Mouse (Mus musculus): Measurements from ENCODE around the gene Xpo5. TPM values are rescaled to one million over a fixed set of nuclear protein-coding genes. Genes with fewer than 3 reads are reported as not detected.

The Xpo5 gene
- total and polyA plus RNA-seq, 2 experiments from 2014 or later: 23.2 to 61.5 TPM

GRCm38 (mm10) chr17:46272675-46273074 lies 70.1 kb downstream of the Xpo5 start:
- Histone ChIP-seq H3K9me3 (ENCODE audit: low read length) (no peaks in the 10 kb centered on the region), H3K36me3 (ENCODE audit: insufficient read depth) (peaks cover 7% of the 10 kb centered on the region; the same call in 1 of the 2 replicates), H3K27ac (ENCODE audit: low read depth, low read length) (no peak overlapping the region), H3K9ac (no peak overlapping the region), H3K4me3 (ENCODE audit: low read depth, low read length) (no peak overlapping the region), H3K4me1 (ENCODE audit: insufficient read depth) (no peaks in the 10 kb centered on the region), H3K27me3 (ENCODE audit: insufficient read depth, low read length) (no peaks in the 10 kb centered on the region), H3K4me2 (ENCODE audit: low read depth) (no peak overlapping the region)
- DNase-seq (no peak), ATAC-seq (no peak)
- TF ChIP-seq CTCF (IDR thresholded peaks at IDR 0.05; ENCODE audit: low read depth): no peak
- WGBS: 92% methylated on average over 5 of the region's 5 CpGs

- H3K9ac ChIP-seq: no peak overlapping the region
- 70% methylated on average over 1 of the region's 1 CpGs for WGBS
- H3K4me3 ChIP-seq (ENCODE audit: low read depth, low read length): no peak overlapping the region
- H3K4me2 ChIP-seq (ENCODE audit: low read depth): no peak overlapping the region
- no peak for TF ChIP-seq CTCF (IDR thresholded peaks at IDR 0.05; ENCODE audit: low read depth)
- H3K4me1 ChIP-seq (ENCODE audit: insufficient read depth): no peaks in the 10 kb centered on the region
- ATAC-seq (no peak), DNase-seq (no peak)
- peaks cover 12% of the 10 kb centered on the region; the same call in 1 of the 2 replicates for H3K36me3 ChIP-seq (ENCODE audit: insufficient read depth)
- H3K27ac ChIP-seq (ENCODE audit: low read depth, low read length): no peak overlapping the region
- H3K27me3 ChIP-seq (ENCODE audit: insufficient read depth, low read length): no peaks in the 10 kb centered on the region
- no peaks in the 10 kb centered on the region for H3K9me3 ChIP-seq (ENCODE audit: low read length)
Measured at GRCm38 (mm10) chr17:46273803-46274236, 71.2 kb downstream of the Xpo5 start.

- Histone ChIP-seq H3K9me3 (ENCODE audit: low read length) (no peaks in the 10 kb centered on the region), H3K4me3 (ENCODE audit: low read depth, low read length) (no peak overlapping the region), H3K27me3 (ENCODE audit: insufficient read depth, low read length) (no peaks in the 10 kb centered on the region), H3K4me2 (ENCODE audit: low read depth) (no peak overlapping the region), H3K36me3 (ENCODE audit: insufficient read depth) (peaks cover 12% of the 10 kb centered on the region; the same call in 1 of the 2 replicates), H3K9ac (no peak overlapping the region), H3K27ac (ENCODE audit: low read depth, low read length) (no peak overlapping the region), H3K4me1 (ENCODE audit: insufficient read depth) (no peaks in the 10 kb centered on the region)
- TF ChIP-seq CTCF (IDR thresholded peaks at IDR 0.05; ENCODE audit: low read depth): no peak
- no peak for DNase-seq
- WGBS: 75% methylated on average over 6 of the region's 6 CpGs
- ATAC-seq: no peak
Measured at GRCm38 (mm10) chr17:46274465-46274864, 71.9 kb downstream of the Xpo5 start.

- Histone ChIP-seq H3K9ac (no peak overlapping the region), H3K4me3 (ENCODE audit: low read depth, low read length) (no peak overlapping the region), H3K36me3 (ENCODE audit: insufficient read depth) (peaks cover 12% of the 10 kb centered on the region; the same call in 1 of the 2 replicates), H3K27me3 (ENCODE audit: insufficient read depth, low read length) (no peaks in the 10 kb centered on the region), H3K4me1 (ENCODE audit: insufficient read depth) (no peaks in the 10 kb centered on the region), H3K4me2 (ENCODE audit: low read depth) (no peak overlapping the region), H3K27ac (ENCODE audit: low read depth, low read length) (no peak overlapping the region), H3K9me3 (ENCODE audit: low read length) (no peaks in the 10 kb centered on the region)
- 85% methylated on average over 6 of the region's 6 CpGs for WGBS
- no peak for ATAC-seq
- no peak for TF ChIP-seq CTCF (IDR thresholded peaks at IDR 0.05; ENCODE audit: low read depth)
- no peak for DNase-seq
Measured at GRCm38 (mm10) chr17:46275034-46275433, 72.5 kb downstream of the Xpo5 start.

GRCm38 (mm10) chr17:46275506-46275905 lies 72.9 kb downstream of the Xpo5 start:
- Histone ChIP-seq H3K4me1 (ENCODE audit: insufficient read depth) (no peaks in the 10 kb centered on the region), H3K9ac (no peak overlapping the region), H3K27ac (ENCODE audit: low read depth, low read length) (no peak overlapping the region), H3K4me2 (ENCODE audit: low read depth) (no peak overlapping the region), H3K9me3 (ENCODE audit: low read length) (no peaks in the 10 kb centered on the region), H3K27me3 (ENCODE audit: insufficient read depth, low read length) (no peaks in the 10 kb centered on the region), H3K36me3 (ENCODE audit: insufficient read depth) (peaks cover 12% of the 10 kb centered on the region; the same call in 1 of the 2 replicates), H3K4me3 (ENCODE audit: low read depth, low read length) (no peak overlapping the region)
- WGBS: 93% methylated on average over 10 of the region's 10 CpGs
- no peak for ATAC-seq
- TF ChIP-seq CTCF (IDR thresholded peaks at IDR 0.05; ENCODE audit: low read depth): no peak
- no peak for DNase-seq

GRCm38 (mm10) chr17:46277586-46277985 lies 75.0 kb downstream of the Xpo5 start:
- Histone ChIP-seq H3K27ac (ENCODE audit: low read depth, low read length) (no peak overlapping the region), H3K36me3 (ENCODE audit: insufficient read depth) (peaks cover 4% of the 10 kb centered on the region; the same call in 1 of the 2 replicates), H3K9ac (no peak overlapping the region), H3K4me1 (ENCODE audit: insufficient read depth) (peaks cover 6% of the 10 kb centered on the region), H3K27me3 (ENCODE audit: insufficient read depth, low read length) (no peaks in the 10 kb centered on the region), H3K9me3 (ENCODE audit: low read length) (no peaks in the 10 kb centered on the region), H3K4me3 (ENCODE audit: low read depth, low read length) (no peak overlapping the region), H3K4me2 (ENCODE audit: low read depth) (no peak overlapping the region)
- ATAC-seq (no peak), DNase-seq (no peak)
- TF ChIP-seq CTCF (IDR thresholded peaks at IDR 0.05; ENCODE audit: low read depth): no peak
- 85% methylated on average over 4 of the region's 4 CpGs for WGBS

GRCm38 (mm10) chr17:46278011-46278765 lies 75.6 kb downstream of the Xpo5 start:
- 90% methylated on average over 12 of the region's 12 CpGs for WGBS
- H3K36me3 ChIP-seq (ENCODE audit: insufficient read depth): peaks cover 4% of the 10 kb centered on the region; the same call in 1 of the 2 replicates
- peaks cover 6% of the 10 kb centered on the region for H3K4me1 ChIP-seq (ENCODE audit: insufficient read depth)
- no peaks in the 10 kb centered on the region for H3K9me3 ChIP-seq (ENCODE audit: low read length)
- ATAC-seq: no peak
- no peak for TF ChIP-seq CTCF (IDR thresholded peaks at IDR 0.05; ENCODE audit: low read depth)
- no peak for DNase-seq
- no peak overlapping the region for H3K9ac ChIP-seq
- H3K4me3 ChIP-seq (ENCODE audit: low read depth, low read length): no peak overlapping the region
- no peak overlapping the region for H3K4me2 ChIP-seq (ENCODE audit: low read depth)
- H3K27ac ChIP-seq (ENCODE audit: low read depth, low read length): no peak overlapping the region
- no peaks in the 10 kb centered on the region for H3K27me3 ChIP-seq (ENCODE audit: insufficient read depth, low read length)

Data from forebrain, postnatal 0 days (tissue).